Mouse (Mus musculus) heart, postnatal 36 days (tissue): ENCODE results near the gene Dcst2. TPM values are rescaled to one million over a fixed set of nuclear protein-coding genes. Genes with fewer than 3 reads are reported as not detected.

ENCODE experiments used
- DNase-seq, 2 experiments: peaks; one replicate each; pipeline ENCODE4 v3.0.0; 2021 to 2022
- intact Hi-C: fragments of 180-260 bp; cut with DNase I; formaldehyde crosslinking; loops from one replicate; pipeline ENCODE4 v1.15.1; 2025
- total RNA-seq, 2 experiments: library from RNA; stranded (reverse); gene quantifications; 2 replicates each; pipeline ENCODE4 v1.2.3; 2021

Gene Dcst2
- total RNA-seq, 2 experiments from 2014 or later: not detected

DNA sequence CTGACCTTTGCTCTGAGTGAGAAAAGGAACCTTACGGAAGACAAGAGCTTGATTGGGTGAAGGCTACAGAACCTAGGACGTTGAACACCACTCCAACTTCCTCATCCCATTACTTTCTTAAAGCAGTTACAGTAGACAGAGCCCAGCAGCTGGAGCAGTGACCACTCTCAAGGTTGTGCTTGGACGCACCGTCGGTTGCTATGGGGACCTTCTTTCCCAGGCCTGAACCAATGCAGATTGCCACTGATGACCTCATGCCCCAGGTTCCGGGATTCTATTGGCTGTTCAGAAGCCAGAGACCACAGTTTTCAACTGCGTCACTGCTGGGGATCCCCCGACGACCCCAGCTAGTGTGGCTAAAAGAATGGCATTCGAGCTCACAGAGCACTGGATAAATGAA lies 30.8 kb upstream of the Dcst2 start:
- intact Hi-C loops: no loop called here
- DNase-seq: no peak

GRCm38 (mm10) chr3:89331561-89331960 lies 30.2 kb upstream of the Dcst2 start:
- intact Hi-C loops: no loop called here

DNA sequence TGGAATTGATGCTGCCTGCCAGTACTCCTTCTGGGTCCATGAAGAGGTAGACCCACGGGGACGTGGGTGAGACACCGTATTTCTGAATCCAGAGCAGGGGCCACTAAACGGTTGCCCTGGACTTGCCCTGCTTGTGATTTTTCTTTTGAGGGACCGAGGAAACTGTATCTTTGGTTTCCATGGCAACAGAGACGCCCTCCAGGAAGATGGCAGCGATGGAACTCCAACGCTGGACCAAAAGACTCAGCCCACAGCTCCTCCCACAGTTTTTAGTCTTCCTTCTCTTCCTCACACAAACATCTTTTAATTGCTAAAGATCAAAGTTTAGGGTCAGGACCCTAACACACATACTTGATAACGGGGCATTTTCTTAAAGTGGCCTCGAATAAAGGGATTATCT lies 29.8 kb upstream of the Dcst2 start:
- no peak for DNase-seq
- intact Hi-C loops: no loop called here

More at GRCm38 (mm10) chr3:89331561-89331960, 30.2 kb upstream of the Dcst2 start:
- no peak for DNase-seq

DNA sequence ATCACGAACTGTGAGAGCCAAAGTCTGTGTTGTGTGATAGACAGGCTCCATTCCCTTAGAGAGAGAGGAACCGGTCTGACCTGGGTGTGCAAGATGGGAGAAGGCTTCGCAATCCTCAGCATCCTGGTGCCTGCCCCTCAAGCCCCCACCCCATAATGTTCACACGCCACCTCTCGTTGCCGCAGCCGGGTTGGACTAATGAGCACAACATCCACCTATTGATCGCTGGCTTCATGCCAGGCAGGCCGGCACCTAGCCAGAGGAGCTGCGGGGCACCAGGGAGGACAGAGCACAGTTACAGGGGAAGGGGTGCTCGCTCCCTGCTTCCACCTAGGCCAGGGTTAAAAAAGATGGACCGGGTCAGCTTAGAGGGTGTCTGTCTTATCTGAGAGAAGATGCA lies 29.3 kb upstream of the Dcst2 start:
- no peak for DNase-seq
- intact Hi-C loops: no loop called here

DNA sequence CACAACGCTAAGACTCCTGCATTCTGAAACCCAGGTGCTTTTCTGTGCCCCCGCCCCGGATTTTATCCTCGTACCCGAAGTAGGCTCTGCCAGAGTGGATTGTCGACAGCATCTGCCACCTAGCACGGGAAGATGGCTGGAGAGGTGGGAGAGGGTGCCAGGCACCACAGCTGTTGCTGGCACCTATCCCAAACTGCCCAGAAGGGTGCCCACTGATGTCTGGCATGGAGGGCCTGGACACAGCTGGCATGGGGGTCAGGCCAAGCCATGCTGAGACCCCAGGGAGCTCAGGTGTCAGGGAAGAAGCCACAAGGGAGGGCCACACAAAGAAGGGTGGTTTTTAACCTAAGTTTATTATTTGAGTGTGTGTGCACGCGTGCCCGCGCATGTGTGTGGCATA lies 28.7 kb upstream of the Dcst2 start:
- DNase-seq: no peak
- intact Hi-C loops: no loop called here

GRCm38 (mm10) chr3:89336529-89336928 lies 25.2 kb upstream of the Dcst2 start:
- intact Hi-C loops: no loop called here
- no peak for DNase-seq

- intact Hi-C loops: loop anchor here (1.0 kb wide), 1 partner anchor 20 kb away; no protein-coding TSS in a partner anchor
- DNase-seq: no peak
Measured at GRCm38 (mm10) chr3:89337062-89337720, 24.6 kb upstream of the Dcst2 start.

GRCm38 (mm10) chr3:89337721-89338578 lies 23.8 kb upstream of the Dcst2 start, which contains the start of gene Efna4:
Gene Efna4 (minus strand): TSS chr3:89338028.
- intact Hi-C loops: loop anchor here (1.0 kb wide), 1 partner anchor 21 kb away; no protein-coding TSS in a partner anchor
- peak; percentile 25 to 41 for DNase-seq

DNA sequence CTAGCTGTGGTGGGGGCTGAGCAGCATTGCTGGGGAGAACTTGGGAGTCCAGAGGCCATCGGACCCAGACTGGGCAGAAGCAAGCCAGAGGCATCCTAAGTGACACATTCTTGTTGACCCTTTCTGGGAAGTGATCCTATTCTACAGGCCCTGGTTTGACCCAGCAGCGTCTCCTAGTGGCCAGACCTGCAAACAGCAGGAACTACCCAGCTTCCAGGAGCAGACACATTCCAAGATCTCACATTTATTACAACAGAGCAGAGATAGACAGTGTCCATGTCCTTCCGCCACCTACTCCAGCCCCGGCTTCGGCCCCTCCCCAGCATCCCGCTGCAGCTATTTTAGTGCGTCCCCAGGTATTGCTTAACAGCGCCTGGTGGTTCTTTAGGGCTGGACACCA lies 22.4 kb upstream of the Dcst2 start:
- intact Hi-C loops: no loop called here
- peak; percentile 65 to 72 for DNase-seq

DNA sequence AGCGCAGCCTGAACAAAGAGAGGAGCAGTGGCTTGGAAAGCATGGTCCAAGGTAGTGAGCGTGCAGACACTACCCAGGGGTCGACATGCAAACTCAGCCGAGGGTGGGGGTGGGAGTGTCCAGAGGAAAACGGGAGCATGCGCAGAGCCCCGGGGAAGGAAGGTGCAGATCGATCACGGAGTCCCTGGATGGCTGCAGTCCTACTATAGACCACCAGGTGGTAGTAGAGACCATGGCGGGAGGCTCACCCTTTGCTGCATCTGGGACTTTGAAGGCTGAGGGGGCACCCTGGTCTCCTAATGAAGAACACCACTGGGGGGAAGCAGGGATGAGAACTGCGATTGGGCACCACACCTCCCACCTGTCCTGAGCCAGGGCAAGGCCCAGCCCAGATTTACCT lies 21.3 kb upstream of the Dcst2 start:
- DNase-seq: peak; percentile 81
- intact Hi-C loops: loop anchor here (1.0 to 2.0 kb wide), 3 partner anchors 14 to 348 kb away; no protein-coding TSS in a partner anchor

DNA sequence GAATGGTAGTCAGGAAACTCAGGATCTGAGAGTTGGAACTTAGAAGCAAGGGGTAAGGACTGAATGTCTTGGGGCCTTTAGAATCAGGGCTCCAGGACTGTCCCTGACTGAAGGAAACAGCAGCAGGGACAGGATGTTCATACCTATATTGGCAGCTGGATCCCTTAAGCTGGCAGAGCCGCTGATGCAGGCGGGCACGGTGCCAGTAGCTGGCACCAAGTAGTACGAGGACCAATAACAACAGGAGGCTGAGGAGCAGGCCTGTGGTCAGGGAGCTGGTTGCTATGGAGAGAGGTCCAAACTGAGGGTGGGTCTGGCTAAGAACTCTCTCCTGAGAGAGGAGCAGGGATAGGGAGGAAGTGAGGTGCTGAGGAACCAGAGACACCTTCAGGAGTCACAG lies 20.0 kb upstream of the Dcst2 start:
- intact Hi-C loops: loop anchor here (2.0 kb wide), 2 partner anchors 143 to 347 kb away; no protein-coding TSS in a partner anchor

DNA sequence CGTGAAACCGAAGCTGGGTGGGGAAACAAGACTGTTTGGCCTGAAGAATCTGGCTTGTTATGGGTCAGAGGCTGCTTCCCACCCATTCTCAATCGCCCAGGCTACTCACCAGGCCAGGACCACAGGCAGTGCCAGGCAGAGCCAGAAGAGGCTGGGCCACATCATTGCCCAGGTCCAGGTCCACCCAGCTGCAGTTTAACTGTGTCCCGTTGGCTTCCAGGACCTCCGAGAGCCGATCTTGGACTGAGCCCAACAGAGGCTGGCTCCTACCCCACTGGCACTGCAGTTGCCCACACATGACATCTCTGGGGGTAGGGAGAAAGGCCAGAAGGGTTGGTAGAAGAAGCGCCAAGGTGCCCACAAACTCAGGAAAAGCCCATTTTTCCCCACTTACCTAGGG lies 18.5 kb upstream of the Dcst2 start:
- intact Hi-C loops: no loop called here
- no peak for DNase-seq

More for the DNA sequence above, 20.0 kb upstream of the Dcst2 start:
- no peak for DNase-seq

GRCm38 (mm10) chr3:89346815-89347540 lies 14.8 kb upstream of the Dcst2 start:
- intact Hi-C loops: no loop called here
- DNase-seq: peak in 1 of 2 experiments; percentile 21

- intact Hi-C loops: loop anchor here (2.0 kb wide), 1 partner anchor 47 kb away; the partner anchor contains the start of gene Zbtb7b
- DNase-seq: peak; percentile 32 to 41
Measured at GRCm38 (mm10) chr3:89347916-89348315, 13.9 kb upstream of the Dcst2 start.

GRCm38 (mm10) chr3:89348911-89349868 lies 12.6 kb upstream of the Dcst2 start:
- peak; percentile 71 to 80 for DNase-seq
- intact Hi-C loops: loop anchor here (2.0 kb wide), 1 partner anchor 46 kb away; the partner anchor contains the start of gene Zbtb7b

DNA sequence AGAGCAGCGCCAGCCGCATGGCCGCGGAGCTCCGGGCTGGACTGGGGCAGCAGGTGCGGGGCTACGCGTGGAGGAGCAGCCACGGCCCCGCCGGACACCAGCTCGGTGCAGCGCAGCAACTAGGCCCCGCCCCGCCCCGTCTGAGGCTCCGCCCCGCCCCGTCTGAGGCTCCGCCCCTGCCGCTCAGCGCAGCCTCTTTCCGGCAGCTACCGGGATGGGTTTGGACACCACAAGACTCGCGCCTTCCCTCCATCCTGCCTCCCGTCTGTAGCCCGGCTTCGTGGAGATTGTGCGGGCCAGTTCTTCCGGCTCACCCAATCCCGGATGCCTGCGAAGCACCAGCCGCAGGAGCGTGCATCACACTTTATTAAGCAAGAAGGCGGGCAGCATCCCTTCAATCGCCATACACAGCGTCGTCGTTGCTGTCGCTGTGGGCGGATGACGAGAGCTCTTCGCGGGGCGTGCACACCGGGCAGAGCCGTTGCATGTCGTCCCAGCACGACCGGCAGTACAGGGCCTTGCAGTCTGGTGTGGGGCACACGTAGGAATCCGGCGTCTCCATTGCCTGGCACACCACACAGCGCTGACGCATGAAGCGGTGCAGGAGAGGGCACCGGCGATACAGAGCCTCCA lies 11.8 kb upstream of the Dcst2 start, which contains the start of gene Adam15:
Gene Adam15 (minus strand): TSS at position 128 of the 633 bp plus-strand sequence.
- intact Hi-C loops: loop anchor here (2.0 to 5.0 kb wide), 2 partner anchors 45 to 98 kb away; partner anchors contain the start of gene Zbtb7b
- peak; percentile 92 to 94 for DNase-seq

GRCm38 (mm10) chr3:89351271-89351670 lies 10.5 kb upstream of the Dcst2 start:
- intact Hi-C loops: loop anchor here (5.0 kb wide), 1 partner anchor 99 kb away; no protein-coding TSS in a partner anchor
- DNase-seq: no peak

DNA sequence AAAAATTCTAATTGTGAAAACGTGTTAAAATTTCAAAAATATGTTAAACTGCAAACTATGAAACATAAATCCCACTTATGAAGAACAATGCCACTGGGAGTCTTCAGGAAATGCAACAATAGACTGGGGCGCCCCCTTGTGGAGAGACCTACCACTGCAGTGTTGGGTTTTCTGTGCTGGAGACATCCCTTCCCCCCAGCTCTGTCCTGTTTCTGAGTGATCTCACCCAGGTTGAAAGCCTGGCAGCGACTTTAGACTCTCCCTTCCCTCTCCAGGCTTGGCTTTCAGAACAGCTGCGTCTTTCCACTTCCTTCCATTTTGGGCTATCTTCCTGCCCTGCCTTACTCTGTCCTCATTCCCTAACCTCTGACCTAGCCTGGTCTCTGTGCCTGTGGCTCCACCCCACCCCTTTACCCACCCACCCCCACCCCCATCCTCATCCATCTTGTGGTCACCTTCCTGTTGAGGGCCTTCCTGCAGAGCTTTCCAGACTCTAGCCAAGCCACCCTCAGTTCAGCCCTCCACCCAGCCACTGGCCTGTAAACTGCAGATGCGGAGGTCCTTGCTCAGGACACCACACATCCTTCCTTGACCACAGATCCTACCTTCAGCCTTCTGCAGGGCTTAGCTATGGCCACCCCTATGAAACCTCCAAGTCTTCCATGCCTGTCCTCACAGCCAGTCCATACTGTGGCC lies 6.8 kb upstream of the Dcst2 start:
- intact Hi-C loops: loop anchor here (1.0 to 5.0 kb wide), 3 partner anchors 15 to 103 kb away; no protein-coding TSS in a partner anchor
- DNase-seq: peak; percentile 88 to 91
